ENCODE assay signal across 30 mouse cellular contexts in genomic region chr2:130738019-130738418, GRCm38 (mm10). TPM values are rescaled to one million over a fixed set of nuclear protein-coding genes. Genes with fewer than 3 reads are reported as not detected.
DNase-seq lines count a peak whose midpoint lies in the region; ATAC-seq and TF ChIP-seq lines count a peak whose summit lies in the region.
"Had no signal": no experiment of that assay in that cellular context is flagged by ENCODE, and none has a peak within 500 bp of the region (broad histone marks: within the 10 kb centered on the region; RNA-seq: fewer than 3 reads in every experiment).

No protein-coding gene starts in this region.

- ATAC-seq in frontal cortex, adult (ENCODE audit: low TSS enrichment) = peak; percentile 60
- ATAC-seq: activated CD4-positive, CD25-positive, alpha-beta regulatory T cell, adult 4 months; forebrain, embryonic 14.5 days; intestine, postnatal 0 days; liver, embryonic 12.5 days; liver, postnatal 0 days had no signal

- peak overlapping the region; percentile 69; the same call in 1 of the 2 replicates for H3K27ac ChIP-seq in layer of hippocampus, adult 2 months
- H3K27ac ChIP-seq: embryonic facial prominence, embryonic 12.5 days; gastrocnemius, adult 2 months; hindbrain, embryonic 14.5 days; liver, embryonic 12.5 days; midbrain, embryonic 12.5 days; neural tube, embryonic 12.5 days had no signal

- no peak for TF ChIP-seq CTCF in layer of hippocampus, adult 2 months (conservative IDR thresholded peaks at IDR 0.05)

- intact Hi-C loops in left cerebral cortex, postnatal 25 days (cut with DNase I) = no loop called here

- DNase-seq in frontal cortex, postnatal 10 days (ENCODE audit: low spot score in 2 of 2) = no peak
- peak in 1 of 2 experiments; percentile 26 for DNase-seq in layer of hippocampus, adult 2 months (ENCODE audit: low spot score in 2 of 2)
- no peak for DNase-seq in layer of hippocampus, postnatal 36 days
- DNase-seq in right cerebral cortex, postnatal 25 days = peak; percentile 42
- DNase-seq in right cerebral cortex, postnatal 14 days = no peak
- DNase-seq in left cerebral cortex, postnatal 25 days (ENCODE audit: low spot score in 2 of 2) = peak; percentile 45 to 65
- no peak for DNase-seq in spleen, postnatal 36 days (ENCODE audit: low spot score in 2 of 2)
- DNase-seq: cerebellum, adult 11-12 months; cerebellum, adult 9-11 months; embryo, embryonic 11 days; gastrocnemius, adult 2 months; gastrocnemius, postnatal 36 days; heart, adult 18-20 months; kidney, adult 9 months; kidney, postnatal 10 days; liver, postnatal 0 days; lung, postnatal 4 days; thymus, postnatal 14 days had no signal

- H3K4me3 ChIP-seq in layer of hippocampus, adult 2 months = no peak overlapping the region
- H3K4me3 ChIP-seq: embryonic facial prominence, embryonic 12.5 days; gastrocnemius, adult 2 months; liver, embryonic 12.5 days; megakaryocyte, embryonic 14.5 days; midbrain, embryonic 12.5 days; myocyte; neural tube, embryonic 12.5 days had no signal

RNA-seq across cellular contexts. Expression of gene Slc4a11, which starts 40.7 kb away (rescaled TPM):
- total RNA-seq in layer of hippocampus, adult 2 months (2021) = under 1 TPM; 0.61 to 0.66 TPM
- total RNA-seq in layer of hippocampus, postnatal 36 days (2021) = under 1 TPM; 0.56 to 0.85 TPM
- total RNA-seq in left cerebral cortex, postnatal 25 days (2021) = 1 to 10 TPM; 1.8 to 1.9 TPM
- total RNA-seq: hematopoietic stem cell, adult 5-6 weeks had no signal

Comparison
In these comparisons a context has a peak if more than half of its experiments do, and no peak if none do; other contexts are left out.
1. DNase-seq: peak in right cerebral cortex, postnatal 25 days (single experiment) and left cerebral cortex, postnatal 25 days (2 of 2); none in frontal cortex, postnatal 10 days (0 of 2), layer of hippocampus, postnatal 36 days (0 of 2), right cerebral cortex, postnatal 14 days (single experiment) and spleen, postnatal 36 days (0 of 2).